Mouse (Mus musculus): ENCODE results near the gene Plin5. TPM values are rescaled to one million over a fixed set of nuclear protein-coding genes. Genes with fewer than 3 reads are reported as not detected.
A peak's percentile ranks its signal among the peaks of the same experiment; 100 is the strongest.

The Plin5 gene
- 0.88 and 1.1 TPM in 2 replicates for polyA plus RNA-seq (2014; fragmentation: Nextera tagmentation; extraction: Ambion mirVana)

DNA sequence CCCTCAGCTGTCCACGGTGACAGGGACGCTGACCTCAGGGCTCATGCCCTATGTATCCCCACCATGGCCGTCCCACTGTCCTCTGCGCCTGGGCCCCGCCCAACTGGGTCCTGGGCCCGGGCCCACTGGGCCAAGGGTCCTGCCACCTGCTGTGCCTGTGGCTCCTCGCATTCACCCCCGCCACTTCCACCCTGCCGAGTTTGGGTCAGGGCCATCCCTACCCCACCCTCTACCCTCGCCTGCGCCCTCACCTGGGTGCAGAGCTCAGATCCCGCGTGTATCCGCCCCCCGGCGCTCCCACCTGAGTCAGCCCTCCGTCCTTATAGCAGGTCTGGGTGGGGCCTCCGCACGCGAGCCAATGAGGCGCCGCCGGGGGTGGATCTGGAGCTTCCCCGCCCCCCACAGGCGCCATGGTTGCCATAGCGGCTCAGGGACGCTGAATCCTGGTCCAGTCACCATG lies at the start of gene Plin5:
Plin5 (minus strand) TSS at position 346 of the 460 bp plus-strand sequence.
- Histone ChIP-seq H3K9ac (ENCODE audit: low read length) (peak within 1 kb of the TSS; percentile 21; the same call in 1 of the 2 replicates), H3K27ac (replicated peaks in 1 of 2; ENCODE audit: control insufficient read depth in 1 of 2, insufficient read depth in 1 of 2, low read depth in 2 of 2, low read length in 2 of 2) (no peak within 1 kb of the TSS), H3K9me3 (ENCODE audit: control insufficient read depth, low read length) (peaks cover 3% of the 10 kb centered on the region), H3K27me3 (ENCODE audit: control insufficient read depth, insufficient read depth, low read length) (peaks cover 54% of the 10 kb centered on the region), H3K4me3 (ENCODE audit: control insufficient read depth in 1 of 2, insufficient read depth in 1 of 2, low read depth in 1 of 2, low read length in 2 of 2) (peak within 1 kb of the TSS; percentile 25 to 28; a peak in 3 of 4 replicates), H3K36me3 (ENCODE audit: control insufficient read depth, insufficient read depth, low read length) (no peaks in the 10 kb centered on the region), H3K4me1 (ENCODE audit: control insufficient read depth in 2 of 2, insufficient read depth in 2 of 2, low read length in 2 of 2) (peaks cover 15 to 17% of the 10 kb centered on the region in 2 experiments), H3K4me2 (ENCODE audit: low read length) (peak within 1 kb of the TSS; percentile 66)
- no peak for ATAC-seq (ENCODE audit: insufficient number of reproducible peaks, insufficient read depth, low FRiP score, low read depth)
- 2% methylated on average over 27 of the region's 27 CpGs for WGBS

DNA sequence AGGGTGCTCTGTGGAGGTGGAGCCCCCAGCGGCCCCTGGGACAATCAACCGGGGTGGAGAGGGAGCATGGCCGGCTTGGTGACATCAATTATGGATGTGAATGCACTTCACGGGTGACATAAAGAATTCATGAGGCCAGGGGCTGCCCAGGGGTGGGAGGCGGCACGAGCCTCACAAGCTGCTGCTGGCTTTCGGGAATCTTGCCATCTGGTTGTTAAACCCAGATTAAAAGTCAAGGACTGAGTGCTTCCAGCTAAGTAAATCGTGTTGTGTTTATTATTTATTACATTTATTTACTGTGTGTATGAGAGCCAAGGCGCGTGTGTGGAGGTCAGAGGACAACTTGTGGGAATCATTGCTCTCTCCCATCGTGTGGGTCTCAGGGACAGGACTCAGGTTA lies 48.3 kb upstream of the Plin5 start:
- Histone ChIP-seq H3K9me3 (ENCODE audit: control insufficient read depth, low read length) (no peaks in the 10 kb centered on the region), H3K27me3 (ENCODE audit: control insufficient read depth, insufficient read depth, low read length) (0 out of 2 replicates have a peak, but pooled peaks cover 6% of the 10 kb centered on the region), H3K4me1 (ENCODE audit: control insufficient read depth in 2 of 2, insufficient read depth in 2 of 2, low read length in 2 of 2) (peaks cover 12 to 13% of the 10 kb centered on the region in 2 experiments), H3K4me3 (ENCODE audit: control insufficient read depth in 1 of 2, insufficient read depth in 1 of 2, low read depth in 1 of 2, low read length in 2 of 2) (no peak overlapping the region), H3K27ac (replicated peaks in 1 of 2; ENCODE audit: control insufficient read depth in 1 of 2, insufficient read depth in 1 of 2, low read depth in 2 of 2, low read length in 2 of 2) (no peak overlapping the region), H3K36me3 (ENCODE audit: control insufficient read depth, insufficient read depth, low read length) (no peaks in the 10 kb centered on the region), H3K9ac (ENCODE audit: low read length) (no peak overlapping the region), H3K4me2 (ENCODE audit: low read length) (no peak overlapping the region)
- ATAC-seq (ENCODE audit: insufficient number of reproducible peaks, insufficient read depth, low FRiP score, low read depth): no peak
- 70% methylated on average over 11 of the region's 11 CpGs for WGBS

DNA sequence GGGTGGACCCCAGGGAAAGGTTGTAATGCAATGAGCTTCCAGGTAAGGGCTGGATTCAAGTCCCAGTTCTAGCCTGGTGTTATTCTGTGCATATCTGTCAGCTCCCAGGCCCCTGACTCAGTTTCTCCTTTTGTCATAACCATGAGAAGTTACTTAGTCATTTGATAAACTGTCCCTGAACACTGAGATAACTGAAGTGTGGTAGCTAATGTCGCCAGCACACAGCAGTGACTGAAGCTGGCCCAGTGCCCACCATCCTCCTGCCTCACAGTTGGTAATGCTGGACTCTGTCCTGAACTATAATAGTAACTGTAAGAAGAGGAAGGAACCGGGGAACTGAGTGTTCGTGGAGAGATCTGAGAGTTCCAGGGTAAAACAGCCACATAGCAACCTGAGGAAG lies 47.1 kb upstream of the Plin5 start:
- H3K4me2 ChIP-seq (ENCODE audit: low read length): no peak overlapping the region
- 61% methylated on average over 3 of the region's 3 CpGs for WGBS

DNA sequence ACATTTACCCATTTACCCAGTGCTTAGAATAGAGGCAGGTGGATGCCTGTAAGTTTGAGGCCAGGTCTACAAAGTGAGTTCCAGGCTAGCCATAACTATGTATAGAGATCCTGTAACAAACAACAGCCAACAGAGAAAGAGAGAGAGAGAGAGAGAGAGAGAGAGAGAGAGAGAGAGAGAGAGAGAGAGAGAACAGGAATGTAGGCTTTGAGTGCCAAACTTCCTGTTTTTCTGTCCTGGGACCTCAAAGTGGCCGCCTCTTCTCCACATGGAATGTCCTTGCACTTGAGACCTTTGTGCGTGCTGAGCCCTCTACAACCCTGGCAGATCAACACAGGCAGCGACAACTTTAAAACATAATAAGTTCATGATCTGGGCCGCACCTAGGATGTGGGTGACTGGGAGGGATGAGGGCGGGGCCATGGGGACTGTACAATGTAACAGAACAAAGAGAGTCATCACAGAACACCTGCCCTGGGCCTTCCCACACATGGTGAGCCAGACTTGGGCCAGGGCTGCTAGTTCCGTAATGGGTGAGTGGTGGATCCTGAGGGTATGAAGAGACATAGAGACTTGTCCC lies 46.2 kb upstream of the Plin5 start:
- Histone ChIP-seq H3K9ac (ENCODE audit: low read length) (peak overlapping the region; percentile 66; the same call in 1 of the 2 replicates), H3K9me3 (ENCODE audit: control insufficient read depth, low read length) (no peaks in the 10 kb centered on the region), H3K4me3 (ENCODE audit: control insufficient read depth in 1 of 2, insufficient read depth in 1 of 2, low read depth in 1 of 2, low read length in 2 of 2) (peak overlapping the region in 1 of 2 experiments; percentile 44; a peak in 1 of 4 replicates), H3K36me3 (ENCODE audit: control insufficient read depth, insufficient read depth, low read length) (no peaks in the 10 kb centered on the region), H3K4me2 (ENCODE audit: low read length) (peak overlapping the region; percentile 85), H3K4me1 (ENCODE audit: control insufficient read depth in 2 of 2, insufficient read depth in 2 of 2, low read length in 2 of 2) (peaks cover 11 to 13% of the 10 kb centered on the region in 2 experiments), H3K27me3 (ENCODE audit: control insufficient read depth, insufficient read depth, low read length) (0 out of 2 replicates have a peak, but pooled peaks cover 6% of the 10 kb centered on the region), H3K27ac (replicated peaks in 1 of 2; ENCODE audit: control insufficient read depth in 1 of 2, insufficient read depth in 1 of 2, low read depth in 2 of 2, low read length in 2 of 2) (0 out of 4 replicates have a peak overlapping the region, but pooled peaks of 1 of the 2 experiments have one; percentile 1)
- ATAC-seq (ENCODE audit: insufficient number of reproducible peaks, insufficient read depth, low FRiP score, low read depth): no peak
- 66% methylated on average over 6 of the region's 6 CpGs for WGBS

More for the DNA sequence above, 47.1 kb upstream of the Plin5 start:
- peaks cover 11 to 13% of the 10 kb centered on the region in 2 experiments for H3K4me1 ChIP-seq (ENCODE audit: control insufficient read depth in 2 of 2, insufficient read depth in 2 of 2, low read length in 2 of 2)
- no peak for ATAC-seq (ENCODE audit: insufficient number of reproducible peaks, insufficient read depth, low FRiP score, low read depth)
- H3K9me3 ChIP-seq (ENCODE audit: control insufficient read depth, low read length): no peaks in the 10 kb centered on the region
- H3K27ac ChIP-seq (replicated peaks in 1 of 2; ENCODE audit: control insufficient read depth in 1 of 2, insufficient read depth in 1 of 2, low read depth in 2 of 2, low read length in 2 of 2): no peak overlapping the region
- H3K4me3 ChIP-seq (ENCODE audit: control insufficient read depth in 1 of 2, insufficient read depth in 1 of 2, low read depth in 1 of 2, low read length in 2 of 2): no peak overlapping the region
- H3K36me3 ChIP-seq (ENCODE audit: control insufficient read depth, insufficient read depth, low read length): no peaks in the 10 kb centered on the region
- 0 out of 2 replicates have a peak, but pooled peaks cover 6% of the 10 kb centered on the region for H3K27me3 ChIP-seq (ENCODE audit: control insufficient read depth, insufficient read depth, low read length)
- H3K9ac ChIP-seq (ENCODE audit: low read length): no peak overlapping the region

DNA sequence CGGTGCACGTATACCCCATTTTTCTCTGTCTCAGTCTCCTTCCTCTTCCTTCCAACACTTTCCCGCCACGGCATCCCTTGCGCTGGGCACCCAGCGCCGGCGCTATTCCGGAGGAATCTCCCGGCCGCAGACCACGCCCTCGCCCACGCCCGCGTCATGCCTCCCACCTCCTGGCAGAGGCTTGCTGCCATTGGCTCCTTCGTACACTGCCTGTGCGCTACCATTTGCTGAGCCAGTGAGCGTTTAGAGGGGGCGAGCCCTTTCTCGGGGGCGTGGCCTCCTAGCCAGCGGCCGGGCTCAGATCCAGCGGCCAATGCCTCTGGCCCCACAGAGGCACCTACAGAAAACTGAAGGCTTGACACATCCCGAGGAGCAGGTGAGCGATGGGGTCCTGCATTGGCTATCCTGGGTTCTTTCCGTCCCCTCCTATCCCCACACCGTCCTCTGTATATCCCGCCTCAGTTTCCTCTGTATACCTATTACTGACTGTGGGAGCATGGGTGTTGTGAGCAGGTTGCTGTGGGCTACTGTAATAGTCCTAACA lies 44.9 kb upstream of the Plin5 start, which contains the start of gene Tnfaip8l1:
Tnfaip8l1 (plus strand) TSS at position 247 of the 544 bp plus-strand sequence.
- peak; percentile 95 for ATAC-seq (ENCODE audit: insufficient number of reproducible peaks, insufficient read depth, low FRiP score, low read depth)
- H3K27me3 ChIP-seq (ENCODE audit: control insufficient read depth, insufficient read depth, low read length): peaks cover 18% of the 10 kb centered on the region
- 2% methylated on average over 30 of the region's 30 CpGs for WGBS
- H3K4me3 ChIP-seq (ENCODE audit: control insufficient read depth in 1 of 2, insufficient read depth in 1 of 2, low read depth in 1 of 2, low read length in 2 of 2): peak within 1 kb of the TSS; percentile 44
- H3K9ac ChIP-seq (ENCODE audit: low read length): peak within 1 kb of the TSS; percentile 66
- no peaks in the 10 kb centered on the region for H3K36me3 ChIP-seq (ENCODE audit: control insufficient read depth, insufficient read depth, low read length)
- H3K4me1 ChIP-seq (ENCODE audit: control insufficient read depth in 2 of 2, insufficient read depth in 2 of 2, low read length in 2 of 2): peaks cover 11 to 13% of the 10 kb centered on the region in 2 experiments
- H3K27ac ChIP-seq (replicated peaks in 1 of 2; ENCODE audit: control insufficient read depth in 1 of 2, insufficient read depth in 1 of 2, low read depth in 2 of 2, low read length in 2 of 2): peak within 1 kb of the TSS in 1 of 2 experiments; percentile 7; a peak in 1 of 4 replicates
- H3K4me2 ChIP-seq (ENCODE audit: low read length): peak within 1 kb of the TSS; percentile 85
- H3K9me3 ChIP-seq (ENCODE audit: control insufficient read depth, low read length): no peaks in the 10 kb centered on the region

DNA sequence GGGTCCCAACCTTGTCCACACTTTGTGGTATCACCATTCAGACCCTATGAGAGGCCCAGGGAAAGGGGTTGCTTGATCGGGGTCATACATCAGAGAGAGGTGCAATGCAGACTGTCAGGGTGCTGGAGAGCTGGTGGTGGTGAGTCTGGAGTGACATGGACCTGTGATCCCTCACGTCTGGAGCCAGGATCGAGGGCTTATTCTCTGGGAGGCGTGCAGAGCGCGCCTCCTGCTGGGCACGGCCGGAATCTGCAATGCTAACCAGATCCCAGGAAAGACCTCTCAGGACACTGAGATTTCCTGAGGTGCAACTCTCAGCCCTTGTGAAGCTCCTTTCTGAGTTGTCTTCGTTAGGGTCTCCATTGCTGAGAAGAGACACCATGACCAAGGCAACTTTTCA lies 42.3 kb upstream of the Plin5 start:
- Histone ChIP-seq H3K27me3 (ENCODE audit: control insufficient read depth, insufficient read depth, low read length) (peaks cover 42% of the 10 kb centered on the region), H3K36me3 (ENCODE audit: control insufficient read depth, insufficient read depth, low read length) (no peaks in the 10 kb centered on the region), H3K4me2 (ENCODE audit: low read length) (no peak overlapping the region), H3K9me3 (ENCODE audit: control insufficient read depth, low read length) (no peaks in the 10 kb centered on the region), H3K4me3 (ENCODE audit: control insufficient read depth in 1 of 2, insufficient read depth in 1 of 2, low read depth in 1 of 2, low read length in 2 of 2) (no peak overlapping the region), H3K27ac (replicated peaks in 1 of 2; ENCODE audit: control insufficient read depth in 1 of 2, insufficient read depth in 1 of 2, low read depth in 2 of 2, low read length in 2 of 2) (no peak overlapping the region), H3K4me1 (ENCODE audit: control insufficient read depth in 2 of 2, insufficient read depth in 2 of 2, low read length in 2 of 2) (peaks cover 11 to 13% of the 10 kb centered on the region in 2 experiments), H3K9ac (ENCODE audit: low read length) (no peak overlapping the region)
- ATAC-seq (ENCODE audit: insufficient number of reproducible peaks, insufficient read depth, low FRiP score, low read depth): no peak
- WGBS: 3% methylated on average over 9 of the region's 9 CpGs

DNA sequence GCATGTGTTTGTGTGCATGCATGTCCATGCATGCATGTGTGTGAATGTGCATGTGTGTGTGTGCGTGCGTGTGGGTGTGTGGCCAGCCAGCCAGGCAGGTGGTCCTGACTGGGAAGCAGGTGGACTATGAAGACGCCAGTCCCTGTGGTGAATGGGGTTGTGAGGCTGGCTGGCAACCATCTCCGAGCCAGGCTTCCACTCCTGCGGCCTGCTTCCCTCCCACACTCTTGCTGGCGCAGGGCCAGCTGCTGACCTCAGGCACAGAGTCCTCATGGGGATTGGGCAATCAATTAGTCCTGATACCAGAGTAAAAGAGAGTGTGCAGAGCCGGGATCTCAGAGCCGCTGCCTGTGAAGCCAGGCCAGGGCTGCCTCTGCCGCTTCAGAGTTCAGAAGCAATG lies 36.2 kb upstream of the Plin5 start:
- Histone ChIP-seq H3K9me3 (ENCODE audit: control insufficient read depth, low read length) (no peaks in the 10 kb centered on the region), H3K36me3 (ENCODE audit: control insufficient read depth, insufficient read depth, low read length) (no peaks in the 10 kb centered on the region), H3K27ac (replicated peaks in 1 of 2; ENCODE audit: control insufficient read depth in 1 of 2, insufficient read depth in 1 of 2, low read depth in 2 of 2, low read length in 2 of 2) (no peak overlapping the region), H3K27me3 (ENCODE audit: control insufficient read depth, insufficient read depth, low read length) (peaks cover 93% of the 10 kb centered on the region), H3K4me2 (ENCODE audit: low read length) (no peak overlapping the region), H3K4me3 (ENCODE audit: control insufficient read depth in 1 of 2, insufficient read depth in 1 of 2, low read depth in 1 of 2, low read length in 2 of 2) (no peak overlapping the region), H3K9ac (ENCODE audit: low read length) (no peak overlapping the region), H3K4me1 (ENCODE audit: control insufficient read depth in 2 of 2, insufficient read depth in 2 of 2, low read length in 2 of 2) (peaks cover 0 to 4% of the 10 kb centered on the region in 2 experiments; a peak in 1 of 4 replicates)
- WGBS: 25% methylated on average over 9 of the region's 9 CpGs
- ATAC-seq (ENCODE audit: insufficient number of reproducible peaks, insufficient read depth, low FRiP score, low read depth): no peak

Data from heart, embryonic 14.5 days (tissue).